Mouse (Mus musculus): ENCODE measurements around the gene Sparcl1.

Gene Sparcl1

GRCm38 (mm10) chr5:104112016-104112415 is 1.5 kb downstream of the Sparcl1 start:
- DNase-seq (ENCODE audit: extremely low read depth, low read depth, low spot score), result no peak

- DNase-seq (ENCODE audit: extremely low read depth, low read depth, low spot score), result no peak
Observed at GRCm38 (mm10) chr5:104110171-104110920, 3.2 kb downstream of the Sparcl1 start.

- DNase-seq (ENCODE audit: extremely low read depth, low read depth, low spot score), result no peak
Observed at GRCm38 (mm10) chr5:104109516-104109915, 4.0 kb downstream of the Sparcl1 start.

GRCm38 (mm10) chr5:104108879-104109369 is 4.6 kb downstream of the Sparcl1 start:
- DNase-seq (ENCODE audit: extremely low read depth, low read depth, low spot score), result no peak

- DNase-seq (ENCODE audit: extremely low read depth, low read depth, low spot score), result no peak
Observed at GRCm38 (mm10) chr5:104108127-104108875, 5.2 kb downstream of the Sparcl1 start.

GRCm38 (mm10) chr5:104104111-104104510 is 9.4 kb downstream of the Sparcl1 start:
- no peak for DNase-seq (ENCODE audit: extremely low read depth, low read depth, low spot score)

GRCm38 (mm10) chr5:104103171-104103570 is 10.4 kb downstream of the Sparcl1 start:
- no peak for DNase-seq (ENCODE audit: extremely low read depth, low read depth, low spot score)

GRCm38 (mm10) chr5:104101678-104102531 is 11.6 kb downstream of the Sparcl1 start:
- DNase-seq (ENCODE audit: extremely low read depth, low read depth, low spot score), result no peak

- DNase-seq (ENCODE audit: extremely low read depth, low read depth, low spot score), result no peak
Observed at GRCm38 (mm10) chr5:104096078-104096938, 17.2 kb downstream of the Sparcl1 start.

- no peak for DNase-seq (ENCODE audit: extremely low read depth, low read depth, low spot score)
Observed at GRCm38 (mm10) chr5:104095416-104096077, 18.0 kb downstream of the Sparcl1 start.

- no peak for DNase-seq (ENCODE audit: extremely low read depth, low read depth, low spot score)
Observed at GRCm38 (mm10) chr5:104089751-104090150, 23.8 kb downstream of the Sparcl1 start.

- no peak for DNase-seq (ENCODE audit: extremely low read depth, low read depth, low spot score)
Observed at GRCm38 (mm10) chr5:104085366-104085765, 28.2 kb downstream of the Sparcl1 start.

GRCm38 (mm10) chr5:104080736-104081135 is 32.8 kb downstream of the Sparcl1 start:
- no peak for DNase-seq (ENCODE audit: extremely low read depth, low read depth, low spot score)

GRCm38 (mm10) chr5:104077508-104077907 is 36.0 kb downstream of the Sparcl1 start, which contains the start of gene Gm17660:
TSS of gene Gm17660 (minus strand) at chr5:104077608.
- no peak for DNase-seq (ENCODE audit: extremely low read depth, low read depth, low spot score)

- no peak for DNase-seq (ENCODE audit: extremely low read depth, low read depth, low spot score)
Observed at GRCm38 (mm10) chr5:104076361-104076760, 37.2 kb downstream of the Sparcl1 start.

GRCm38 (mm10) chr5:104074388-104074787 is 39.1 kb downstream of the Sparcl1 start:
- DNase-seq (ENCODE audit: extremely low read depth, low read depth, low spot score), result no peak

GRCm38 (mm10) chr5:104073602-104074001 is 39.9 kb downstream of the Sparcl1 start:
- DNase-seq (ENCODE audit: extremely low read depth, low read depth, low spot score), result no peak

GRCm38 (mm10) chr5:104072272-104072886 is 41.2 kb downstream of the Sparcl1 start:
- DNase-seq (ENCODE audit: extremely low read depth, low read depth, low spot score), result no peak

GRCm38 (mm10) chr5:104071048-104071447 is 42.5 kb downstream of the Sparcl1 start:
- no peak for DNase-seq (ENCODE audit: extremely low read depth, low read depth, low spot score)
